20 mouse cellular contexts compared by ENCODE assay signal in genomic region chr4:35049036-35049741, GRCm38 (mm10).
DNase-seq lines count a peak whose midpoint lies in the region; ATAC-seq and TF ChIP-seq lines count a peak whose summit lies in the region.
"Had no signal": no experiment of that assay in that cellular context is flagged by ENCODE, and none has a peak within 500 bp of the region (broad histone marks: within the 10 kb centered on the region; RNA-seq: fewer than 3 reads in every experiment).

No protein-coding gene starts in this region.

- H3K9me3 ChIP-seq in neural tube, embryonic 11.5 days (ENCODE audit: control insufficient read depth, low read length): no peaks in the 10 kb centered on the region
- no peaks in the 10 kb centered on the region for H3K9me3 ChIP-seq in neural tube, embryonic 15.5 days (replicated peaks)
- H3K9me3 ChIP-seq: embryonic facial prominence, embryonic 13.5 days; forebrain, embryonic 15.5 days; kidney, embryonic 15.5 days had no signal

- H3K27me3 ChIP-seq in kidney, adult 2 months (replicated peaks; ENCODE audit: control insufficient read depth, insufficient read depth, low read length): no peaks in the 10 kb centered on the region
- H3K27me3 ChIP-seq in neural tube, embryonic 11.5 days (ENCODE audit: control insufficient read depth, insufficient read depth, low read length): no peaks in the 10 kb centered on the region
- no peaks in the 10 kb centered on the region for H3K27me3 ChIP-seq in neural tube, embryonic 15.5 days (replicated peaks)
- H3K27me3 ChIP-seq: embryonic facial prominence, embryonic 13.5 days; forebrain, embryonic 15.5 days; kidney, embryonic 15.5 days had no signal

- H3K36me3 ChIP-seq in kidney, adult 2 months (ENCODE audit: control insufficient read depth, insufficient read depth, low read length): no peaks in the 10 kb centered on the region
- H3K36me3 ChIP-seq in neural tube, embryonic 11.5 days (ENCODE audit: control insufficient read depth, insufficient read depth, low read length): no peaks in the 10 kb centered on the region
- no peaks in the 10 kb centered on the region for H3K36me3 ChIP-seq in neural tube, embryonic 15.5 days
- H3K36me3 ChIP-seq: embryonic facial prominence, embryonic 13.5 days; forebrain, embryonic 15.5 days; kidney, embryonic 15.5 days had no signal

- TF ChIP-seq POLR2A in kidney, adult 2 months (IDR thresholded peaks at IDR 0.05; ENCODE audit: low read depth, low read length): no peak

- peaks cover 4% of the 10 kb centered on the region; the same call in 1 of the 2 replicates for H3K4me1 ChIP-seq in kidney, adult 2 months (ENCODE audit: control insufficient read depth, insufficient read depth, low read length)
- 0 out of 2 replicates have a peak, but pooled peaks cover 4% of the 10 kb centered on the region for H3K4me1 ChIP-seq in neural tube, embryonic 11.5 days (ENCODE audit: control insufficient read depth, insufficient read depth, low read length)
- H3K4me1 ChIP-seq in neural tube, embryonic 15.5 days: peaks cover 17% of the 10 kb centered on the region; the same call in 1 of the 2 replicates

- no peak overlapping the region for H3K4me2 ChIP-seq in neural tube, embryonic 11.5 days (ENCODE audit: low read depth)
- H3K4me2 ChIP-seq in neural tube, embryonic 15.5 days: no peak overlapping the region
- H3K4me2 ChIP-seq: embryonic facial prominence, embryonic 13.5 days; forebrain, embryonic 15.5 days; hindbrain, embryonic 14.5 days; kidney, embryonic 15.5 days had no signal

- H3K9ac ChIP-seq in neural tube, embryonic 11.5 days (ENCODE audit: low read length): no peak overlapping the region
- no peak overlapping the region for H3K9ac ChIP-seq in neural tube, embryonic 15.5 days (replicated peaks)
- H3K9ac ChIP-seq: embryonic facial prominence, embryonic 13.5 days; forebrain, embryonic 15.5 days; hindbrain, embryonic 14.5 days; kidney, embryonic 15.5 days; liver, embryonic 14.5 days had no signal

- H3K4me3 ChIP-seq in kidney, adult 2 months (ENCODE audit: insufficient read depth, low read depth, low read length): no peak overlapping the region
- H3K4me3 ChIP-seq in neural tube, embryonic 11.5 days (ENCODE audit: low read depth, low read length): no peak overlapping the region
- H3K4me3 ChIP-seq in neural tube, embryonic 15.5 days (replicated peaks): no peak overlapping the region
- H3K4me3 ChIP-seq: embryonic facial prominence, embryonic 13.5 days; forebrain, embryonic 15.5 days; kidney, embryonic 15.5 days had no signal

- peak; percentile 43 for DNase-seq in kidney, adult 2 months
- no peak for DNase-seq in kidney, postnatal 4 days
- DNase-seq in neural tube, embryonic 11.5 days (ENCODE audit: low spot score): peak; percentile 11
- peak; percentile 17 for DNase-seq in gonadal fat pad, adult 2 months (ENCODE audit: low read depth)
- DNase-seq in mesoderm, embryonic 11.5 days (ENCODE audit: low read depth, low spot score): peak; percentile 29
- no peak for DNase-seq in retina, postnatal 1 day
- DNase-seq in heart, adult 8-10 months (ENCODE audit: low spot score): no peak
- DNase-seq: adrenal gland, postnatal 10 days; cerebellum, adult 11 months; cerebellum, postnatal 25 days; heart, postnatal 14 days; layer of hippocampus, postnatal 36 days had no signal

- H3K27ac ChIP-seq in kidney, adult 2 months (ENCODE audit: insufficient read depth, low read depth, low read length): 0 out of 2 replicates have a peak overlapping the region, but pooled peaks have one; percentile 5
- H3K27ac ChIP-seq in neural tube, embryonic 11.5 days (ENCODE audit: low read depth, low read length): no peak overlapping the region
- H3K27ac ChIP-seq in neural tube, embryonic 15.5 days (replicated peaks): no peak overlapping the region
- H3K27ac ChIP-seq: embryonic facial prominence, embryonic 13.5 days; forebrain, embryonic 15.5 days; hindbrain, embryonic 14.5 days; kidney, embryonic 15.5 days; liver, embryonic 14.5 days; stomach, postnatal 0 days had no signal

- no peak for ATAC-seq in neural tube, embryonic 11.5 days (ENCODE audit: insufficient read depth, low FRiP score, low TSS enrichment)
- no peak for ATAC-seq in neural tube, embryonic 15.5 days (ENCODE audit: low FRiP score)
- ATAC-seq: forebrain, embryonic 15.5 days; midbrain, embryonic 16.5 days had no signal

- TF ChIP-seq CTCF in kidney, adult 2 months (conservative IDR thresholded peaks at IDR 0.05; ENCODE audit: insufficient read depth, insufficient read length, low read depth, low read length): no peak

- WGBS in kidney, adult 2 months: 56% methylated on average over 9 of the region's 9 CpGs
- 20% methylated on average over 9 of the region's 9 CpGs for WGBS in neural tube, embryonic 11.5 days
- WGBS in neural tube, embryonic 15.5 days: 33% methylated on average over 9 of the region's 9 CpGs

Comparison
In these comparisons a context has a peak if more than half of its experiments do, and no peak if none do; other contexts are left out.
1. DNase-seq: peak in kidney, adult 2 months (single experiment), neural tube, embryonic 11.5 days (single experiment), gonadal fat pad, adult 2 months (single experiment) and mesoderm, embryonic 11.5 days (single experiment); none in kidney, postnatal 4 days (0 of 2), retina, postnatal 1 day (single experiment) and heart, adult 8-10 months (single experiment).